Mouse (Mus musculus): Measurements from ENCODE around the gene Tnk2.
"Not testable (repeated sequence)": the region's sequence is repeated elsewhere in the genome, so short reads cannot be mapped to it uniquely, and the experiment has no call there.

Gene Tnk2

DNA sequence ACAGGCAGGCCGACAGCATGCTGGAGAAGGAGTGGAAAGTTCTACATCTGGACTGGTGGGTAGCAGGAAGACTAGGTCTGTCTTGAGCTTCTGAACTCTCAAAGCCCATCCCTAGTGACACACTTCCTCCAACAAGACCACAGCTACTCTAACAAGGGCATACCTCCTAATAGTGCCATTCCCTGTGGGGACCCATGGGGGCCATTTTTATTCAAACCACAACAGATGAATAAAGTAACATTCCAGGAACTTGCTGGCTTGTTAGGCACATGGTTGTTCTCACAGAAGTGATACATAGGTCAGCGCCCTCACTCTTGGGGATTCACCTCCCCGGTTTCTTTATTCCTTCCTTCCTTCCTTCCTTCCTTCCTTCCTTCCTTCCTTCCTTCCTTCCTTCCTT, 7.3 kb upstream of the Tnk2 start:
- no peak for DNase-seq (ENCODE audit: low spot score in 2 of 2)

DNA sequence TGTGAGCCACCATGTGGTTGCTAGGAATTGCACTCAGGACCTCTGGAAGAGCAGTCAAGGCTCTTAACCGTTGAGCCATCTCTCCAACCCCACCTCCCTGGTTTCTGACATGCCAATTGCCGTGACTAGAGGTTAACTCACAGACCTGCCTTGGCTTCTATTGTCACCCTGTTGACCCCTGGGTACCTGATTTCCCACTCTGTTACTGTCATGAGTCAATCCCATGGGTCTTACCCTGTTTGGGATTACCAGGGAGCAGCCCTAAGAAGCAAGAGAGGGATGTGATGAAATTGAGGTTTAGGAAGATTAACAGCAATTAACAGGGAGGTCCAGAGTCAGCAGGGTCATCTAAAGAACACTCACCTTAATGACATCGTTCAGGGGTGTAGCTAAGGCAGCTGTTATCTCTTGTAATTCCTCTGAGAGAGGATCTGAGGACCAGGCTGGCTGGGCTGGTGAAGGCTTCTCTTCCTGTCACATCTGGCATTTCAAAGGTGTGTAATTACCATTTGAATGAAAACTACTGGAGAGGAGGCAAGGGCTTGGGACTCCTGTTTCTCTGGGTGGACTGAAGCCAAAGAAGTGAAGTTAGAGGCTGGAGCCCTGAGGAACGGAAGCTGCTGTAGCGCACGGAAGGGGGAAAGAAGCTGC, 6.7 kb upstream of the Tnk2 start:
- no peak for DNase-seq (ENCODE audit: low spot score in 2 of 2)

DNA sequence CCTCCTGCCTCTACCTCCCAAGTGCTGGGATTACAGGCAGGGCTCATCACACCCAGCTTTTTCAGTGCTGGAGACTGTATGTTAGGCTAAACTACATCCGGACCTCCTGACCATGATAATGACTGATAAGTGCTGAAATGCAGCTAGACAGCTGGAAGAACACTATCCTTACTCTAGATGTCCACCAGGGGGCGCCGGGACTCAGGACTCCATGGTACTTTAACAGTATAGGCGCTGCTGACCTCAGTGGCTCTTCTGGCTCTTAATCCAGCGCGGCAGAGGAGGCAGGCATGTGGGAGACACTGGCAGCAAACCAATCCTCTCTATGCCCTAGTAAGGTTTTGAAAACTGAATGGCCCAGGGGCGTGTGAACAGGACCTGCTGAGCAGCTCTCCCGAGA, 5.2 kb upstream of the Tnk2 start:
- peak in 1 of 2 experiments; percentile 75 for DNase-seq (ENCODE audit: low spot score in 2 of 2)

- no peak for DNase-seq (ENCODE audit: low spot score in 2 of 2)
Observed at GRCm38 (mm10) chr16:32640096-32640495, 3.6 kb upstream of the Tnk2 start.

DNA sequence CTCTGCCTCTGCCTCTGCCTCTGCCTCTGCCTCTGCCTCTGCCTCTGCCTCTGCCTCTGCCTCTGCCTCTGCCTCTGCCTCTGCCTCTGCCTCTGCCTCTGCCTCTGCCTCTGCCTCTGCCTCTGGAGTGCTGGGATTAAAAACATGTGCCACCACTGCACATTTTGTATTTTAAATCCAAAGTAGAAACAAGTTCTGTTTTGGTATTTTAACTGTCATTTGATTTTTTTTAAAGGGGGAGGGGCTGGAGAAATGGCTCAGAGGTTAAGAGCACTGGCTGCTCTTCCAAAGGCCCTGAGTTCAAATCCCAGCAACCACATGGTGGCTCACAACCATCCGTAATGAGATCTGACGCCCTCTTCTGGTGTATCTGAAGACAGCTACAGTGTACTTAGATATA, 3.0 kb upstream of the Tnk2 start:
- not testable (repeated sequence) for DNase-seq (ENCODE audit: low spot score in 2 of 2)

GRCm38 (mm10) chr16:32641440-32642219, 2.0 kb upstream of the Tnk2 start:
- DNase-seq (ENCODE audit: low spot score in 2 of 2), result no peak

DNA sequence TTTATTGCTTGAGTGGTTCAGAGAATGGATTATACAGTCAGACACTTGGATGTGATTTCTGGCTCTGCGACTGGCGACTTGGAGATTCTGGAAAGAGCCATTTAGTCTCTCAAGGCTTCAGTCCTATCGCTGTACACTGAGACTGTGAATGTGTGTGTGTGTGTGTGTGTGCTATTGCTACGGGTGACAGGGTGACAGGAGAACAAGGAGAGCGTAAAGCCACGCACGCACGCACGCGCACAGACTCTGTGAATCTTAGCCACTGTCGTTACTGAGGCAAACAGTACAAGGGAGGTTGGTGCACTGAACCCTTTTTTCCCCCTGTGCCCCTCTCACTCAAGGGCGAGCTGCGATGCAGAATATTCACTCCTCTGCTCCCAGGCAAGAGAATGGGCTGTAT, 1.4 kb upstream of the Tnk2 start:
- DNase-seq (ENCODE audit: low spot score in 2 of 2), result no peak

GRCm38 (mm10) chr16:32644069-32644800, 561 bp downstream of the Tnk2 start:
- peak in 1 of 2 experiments; percentile 56 for DNase-seq (ENCODE audit: low spot score in 2 of 2)

DNA sequence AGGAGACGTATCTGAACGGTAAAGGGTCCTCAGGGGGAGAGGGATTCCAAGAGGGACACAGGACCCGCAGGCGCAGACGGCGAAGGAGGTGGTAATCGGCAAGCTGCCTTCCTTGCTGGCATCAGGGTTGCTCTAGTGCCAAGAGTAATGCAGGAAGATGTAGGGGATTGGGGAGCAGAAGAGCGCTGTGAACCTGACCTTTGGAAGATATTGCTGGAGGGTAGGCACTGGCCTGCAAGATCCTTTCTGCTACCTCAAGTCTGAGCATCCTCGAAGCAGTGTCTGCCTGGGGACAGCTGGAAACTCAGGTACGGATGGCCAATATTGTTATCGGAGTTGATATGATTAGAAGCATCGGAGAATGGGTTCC, 1.1 kb downstream of the Tnk2 start:
- DNase-seq (ENCODE audit: low spot score in 2 of 2), result no peak

- peak in 1 of 2 experiments; percentile 28 for DNase-seq (ENCODE audit: low spot score in 2 of 2)
Observed at GRCm38 (mm10) chr16:32645361-32645914, 1.8 kb downstream of the Tnk2 start.

GRCm38 (mm10) chr16:32646014-32646413, 2.3 kb downstream of the Tnk2 start:
- DNase-seq (ENCODE audit: low spot score in 2 of 2), result no peak

GRCm38 (mm10) chr16:32647712-32648111, 4.0 kb downstream of the Tnk2 start:
- no peak for DNase-seq (ENCODE audit: low spot score in 2 of 2)

- no peak for DNase-seq (ENCODE audit: low spot score in 2 of 2)
Observed at GRCm38 (mm10) chr16:32650461-32650860, 6.8 kb downstream of the Tnk2 start.

- no peak for DNase-seq (ENCODE audit: low spot score in 2 of 2)
Observed at GRCm38 (mm10) chr16:32650974-32651618, 7.4 kb downstream of the Tnk2 start.

DNA sequence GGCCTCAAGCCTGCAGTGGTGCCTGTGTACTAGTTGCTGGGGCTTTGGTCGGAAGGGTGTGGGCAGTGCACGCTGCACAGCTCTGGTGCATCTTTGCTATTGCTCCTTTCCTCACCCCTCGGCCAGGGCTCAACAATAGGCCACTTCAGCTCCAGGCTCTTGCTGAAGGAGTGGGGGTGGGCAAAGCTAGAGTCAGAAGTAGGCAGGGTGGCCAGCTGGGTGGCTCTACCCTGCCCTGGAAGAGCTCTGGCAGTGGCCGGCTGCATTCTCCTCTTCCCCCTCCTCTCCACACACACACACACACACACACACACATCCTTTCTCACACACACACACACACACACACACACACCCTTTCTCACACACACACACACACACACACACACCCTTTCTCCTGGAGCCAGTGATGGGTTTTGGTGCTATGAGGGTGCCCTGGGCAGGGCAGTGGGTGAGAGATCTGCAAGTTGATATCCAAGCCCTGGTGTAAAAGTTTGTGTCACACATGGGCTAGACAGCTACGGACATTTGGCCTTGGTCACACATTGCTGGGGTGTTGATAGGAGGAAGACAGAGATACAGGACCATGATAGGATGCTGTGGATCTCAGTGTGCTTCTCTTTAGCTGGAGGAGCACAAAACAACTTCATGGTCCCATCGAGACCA, 10.5 kb downstream of the Tnk2 start:
- no peak for DNase-seq (ENCODE audit: low spot score in 2 of 2)

- DNase-seq (ENCODE audit: low spot score in 2 of 2), result no peak
Observed at GRCm38 (mm10) chr16:32655534-32655933, 11.9 kb downstream of the Tnk2 start.

DNA sequence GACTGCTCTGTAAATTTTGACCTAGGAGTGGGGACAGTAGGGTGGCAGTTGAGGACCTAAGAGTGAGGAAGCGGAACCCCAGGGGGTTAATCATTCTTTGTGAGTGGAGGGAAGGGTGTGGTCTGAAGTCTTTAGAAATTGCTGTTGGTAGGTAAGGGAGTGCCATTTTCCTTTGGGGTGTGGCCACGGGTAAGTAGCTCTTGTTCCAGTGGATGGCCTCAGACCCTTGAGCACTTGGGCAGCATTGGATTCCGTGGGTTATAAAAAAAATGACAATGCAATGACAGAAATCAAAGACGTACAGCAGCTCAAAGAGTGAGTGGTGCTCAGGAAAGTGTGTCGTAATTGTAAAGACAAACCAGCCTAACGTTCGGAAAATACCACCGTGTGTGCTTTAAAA, 12.6 kb downstream of the Tnk2 start:
- DNase-seq (ENCODE audit: low spot score in 2 of 2), result no peak

DNA sequence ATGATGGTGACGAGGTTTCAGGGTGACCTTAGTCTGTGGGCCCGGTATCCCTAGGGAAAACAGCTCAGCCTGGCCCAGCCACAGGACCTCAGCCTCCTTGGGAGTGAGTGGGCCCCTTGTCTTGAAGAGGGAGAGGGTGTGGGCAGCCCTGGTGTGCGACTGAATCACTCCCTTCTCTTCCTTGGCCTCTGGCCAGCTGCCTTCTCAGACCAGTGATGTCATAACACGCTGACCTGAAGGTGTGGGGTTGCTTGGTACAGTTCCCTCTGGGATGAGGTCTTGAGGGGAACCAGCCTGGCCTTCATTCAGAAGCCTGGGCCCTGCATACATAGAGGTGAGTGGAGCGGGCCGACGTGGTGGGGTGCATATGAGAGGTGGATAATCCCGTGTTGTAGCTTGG, 13.1 kb downstream of the Tnk2 start:
- no peak for DNase-seq (ENCODE audit: low spot score in 2 of 2)

DNA sequence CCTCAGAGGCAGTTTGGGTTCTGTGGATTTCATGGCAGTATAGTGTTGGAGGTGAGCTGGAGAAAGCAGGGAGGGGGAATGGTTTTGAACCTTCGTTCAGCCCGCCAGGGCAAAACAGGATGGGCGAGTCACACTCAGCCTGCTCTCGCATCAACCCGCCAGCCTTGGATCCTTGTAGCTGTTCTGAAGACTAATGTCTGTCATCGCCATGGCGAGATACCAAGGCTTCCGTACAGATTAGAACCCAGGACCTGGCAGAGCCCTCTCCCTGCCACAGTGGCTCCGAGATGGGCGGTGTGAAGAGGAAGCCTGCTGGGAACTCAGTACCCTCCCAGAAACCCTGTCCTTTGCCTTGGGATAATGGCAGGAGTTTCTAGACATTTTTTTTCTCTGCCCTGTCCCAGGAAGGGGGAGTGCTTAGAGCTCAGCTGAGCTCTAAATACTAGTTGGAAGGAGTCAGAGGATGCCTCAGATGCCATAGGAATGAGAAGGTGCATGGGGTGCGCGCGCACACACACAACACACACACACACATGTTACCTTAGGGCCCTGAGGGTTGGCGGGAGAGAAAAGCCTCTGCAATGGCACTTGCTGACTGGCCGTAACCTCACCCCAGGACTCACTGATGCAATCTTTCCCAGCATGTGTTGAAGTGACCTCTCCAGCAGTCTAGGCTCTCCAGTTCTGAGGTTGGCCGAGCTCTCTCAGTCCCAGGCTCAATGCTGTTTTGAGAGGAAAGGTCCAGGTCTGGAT, 14.0 kb downstream of the Tnk2 start:
- DNase-seq (ENCODE audit: low spot score in 2 of 2), result no peak

DNA sequence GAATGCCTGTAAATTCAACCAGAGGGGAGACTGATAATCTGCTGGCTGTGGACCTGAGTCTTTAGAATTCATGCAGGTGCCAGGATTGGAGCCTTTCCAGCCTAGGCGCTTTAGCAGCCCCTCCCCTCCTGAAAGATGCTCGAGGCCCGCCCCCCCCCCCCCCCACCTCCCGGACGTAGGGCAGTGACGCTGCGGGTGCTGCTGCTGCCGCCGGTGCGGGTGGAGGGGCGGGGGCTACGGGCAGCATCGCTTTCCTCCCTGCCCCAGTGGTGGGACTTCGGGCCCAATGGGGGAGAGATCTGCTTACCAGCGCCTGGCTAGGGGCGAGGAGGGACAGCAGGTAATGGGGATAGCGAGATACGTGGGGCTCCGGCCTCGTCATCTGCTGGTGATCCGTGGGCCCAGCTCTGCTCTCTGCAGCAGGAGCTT, 15.1 kb downstream of the Tnk2 start:
- peak in 1 of 2 experiments; percentile 34 for DNase-seq (ENCODE audit: low spot score in 2 of 2)

DNA sequence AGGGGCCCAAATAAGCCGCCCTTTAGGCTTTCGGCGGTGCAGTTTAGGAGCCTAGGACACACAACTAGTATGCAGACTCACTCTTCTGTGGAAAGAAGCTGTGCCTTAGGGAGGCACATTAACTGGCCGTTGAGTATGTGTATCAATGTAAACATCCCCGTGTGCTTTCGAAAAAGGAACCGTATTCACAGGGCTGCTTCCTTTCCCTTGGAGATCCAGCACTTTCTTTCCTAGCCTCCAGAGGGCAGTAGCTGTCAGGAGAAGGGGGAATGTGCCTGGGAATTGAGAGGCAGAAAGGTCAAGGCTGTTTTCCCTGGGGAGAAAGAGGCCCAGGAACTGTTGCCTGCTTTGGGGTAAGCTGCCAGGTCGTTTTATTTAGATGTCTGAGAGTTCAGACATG, 15.7 kb downstream of the Tnk2 start:
- DNase-seq (ENCODE audit: low spot score in 2 of 2), result peak in 1 of 2 experiments; percentile 58
